Mouse (Mus musculus): ENCODE measurements around the gene Spaca6. TPM values are rescaled to one million over a fixed set of nuclear protein-coding genes. Genes with fewer than 3 reads are reported as not detected.
A peak's percentile ranks its signal among the peaks of the same experiment; 100 is the strongest.
"Not testable (repeated sequence)": the region's sequence is repeated elsewhere in the genome, so short reads cannot be mapped to it uniquely, and the experiment has no call there.

Spaca6 gene
- polyA plus RNA-seq, 1 experiment from 2014 or later = 17.2 TPM

GRCm38 (mm10) chr17:17829816-17830535 is 3.0 kb downstream of the Spaca6 start:
- Histone ChIP-seq H3K27me3 (no peaks in the 10 kb centered on the region), H3K27ac (peak overlapping the region; percentile 100), H3K9me3 (replicated peaks) (no peaks in the 10 kb centered on the region), H3K9ac (peak overlapping the region; percentile 95), H3K4me1 (replicated peaks) (peaks cover 55% of the 10 kb centered on the region), H3K4me3 (peak overlapping the region; percentile 96), H3K4me2 (peak overlapping the region; percentile 79), H3K36me3 (peaks cover 17% of the 10 kb centered on the region)
- no peak for ATAC-seq (replicated peaks; ENCODE audit: insufficient number of reproducible peaks, insufficient read depth, low FRiP score, low read depth)
- 56% methylated on average over 23 of the region's 23 CpGs for WGBS

DNA sequence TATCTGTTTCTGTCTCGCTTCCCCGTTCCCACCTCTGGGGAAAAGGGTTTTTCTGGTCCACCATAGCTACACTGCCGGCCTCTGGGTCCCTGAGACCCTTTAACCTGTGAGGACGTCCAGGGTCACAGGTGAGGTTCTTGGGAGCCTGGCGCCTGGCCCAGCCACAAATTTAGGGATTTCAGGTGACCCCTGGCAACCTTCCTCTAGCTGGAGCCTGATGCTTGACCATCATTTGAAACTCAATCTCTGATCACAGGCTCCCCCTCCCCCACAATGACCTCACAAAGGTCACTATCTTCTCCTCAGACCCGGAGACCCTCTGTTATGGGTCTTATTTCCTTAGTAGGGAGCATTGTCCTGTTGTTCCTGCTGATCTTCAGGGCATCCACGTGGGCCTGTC is 3.8 kb downstream of the Spaca6 start:
- Histone ChIP-seq H3K4me2 (peak overlapping the region; percentile 79), H3K4me1 (replicated peaks) (peaks cover 59% of the 10 kb centered on the region), H3K9ac (no peak overlapping the region; the same call in 1 of the 2 replicates), H3K36me3 (peaks cover 21% of the 10 kb centered on the region), H3K27ac (peak overlapping the region; percentile 1; the same call in 1 of the 2 replicates), H3K9me3 (replicated peaks) (no peaks in the 10 kb centered on the region), H3K27me3 (no peaks in the 10 kb centered on the region), H3K4me3 (peak overlapping the region; percentile 96; the same call in 1 of the 2 replicates)
- no peak for ATAC-seq (replicated peaks; ENCODE audit: insufficient number of reproducible peaks, insufficient read depth, low FRiP score, low read depth)
- WGBS = 64% methylated on average over 7 of the region's 7 CpGs

DNA sequence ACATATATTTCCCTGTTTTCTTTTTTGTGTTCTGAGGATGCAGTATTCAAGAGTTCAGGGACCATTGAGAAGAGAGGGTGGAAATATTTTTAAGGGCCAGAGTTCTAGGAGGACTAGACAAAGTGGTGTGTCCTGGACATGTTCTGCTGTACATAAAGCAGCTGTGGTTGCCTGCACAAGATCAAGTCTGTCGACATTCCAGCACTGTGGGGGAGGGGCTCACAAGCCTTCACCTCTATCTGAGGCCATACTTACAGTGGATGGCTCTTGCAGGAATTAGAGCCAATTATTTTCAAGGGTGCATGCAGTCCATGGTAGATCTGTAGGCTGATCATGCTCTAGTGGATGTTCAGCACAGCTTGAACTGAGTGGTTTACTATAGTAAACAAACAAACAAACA is 7.9 kb downstream of the Spaca6 start:
- ATAC-seq (replicated peaks; ENCODE audit: insufficient number of reproducible peaks, insufficient read depth, low FRiP score, low read depth) = no peak
- WGBS = 8% methylated on average over 1 of the region's 1 CpGs
- Histone ChIP-seq H3K36me3 (peaks cover 32% of the 10 kb centered on the region), H3K4me2 (no peak overlapping the region), H3K9me3 (replicated peaks) (no peaks in the 10 kb centered on the region), H3K4me3 (no peak overlapping the region), H3K9ac (no peak overlapping the region), H3K27me3 (no peaks in the 10 kb centered on the region), H3K27ac (peak overlapping the region; percentile 42), H3K4me1 (replicated peaks) (peaks cover 78% of the 10 kb centered on the region)

GRCm38 (mm10) chr17:17836101-17836500 is 9.1 kb downstream of the Spaca6 start:
- no peak overlapping the region for H3K27ac ChIP-seq
- H3K27me3 ChIP-seq = no peaks in the 10 kb centered on the region
- ATAC-seq (replicated peaks; ENCODE audit: insufficient number of reproducible peaks, insufficient read depth, low FRiP score, low read depth) = no peak
- H3K36me3 ChIP-seq = peaks cover 39% of the 10 kb centered on the region
- peaks cover 66% of the 10 kb centered on the region for H3K4me1 ChIP-seq (replicated peaks)
- no peak overlapping the region for H3K9ac ChIP-seq
- H3K4me3 ChIP-seq = no peak overlapping the region
- 75% methylated on average over 5 of the region's 5 CpGs for WGBS
- no peaks in the 10 kb centered on the region for H3K9me3 ChIP-seq (replicated peaks)
- no peak overlapping the region for H3K4me2 ChIP-seq

GRCm38 (mm10) chr17:17837426-17837825 is 10.5 kb downstream of the Spaca6 start:
- Histone ChIP-seq H3K4me2 (peak overlapping the region; percentile 74), H3K27ac (peak overlapping the region; percentile 90), H3K36me3 (peaks cover 30% of the 10 kb centered on the region), H3K27me3 (no peaks in the 10 kb centered on the region), H3K4me1 (replicated peaks) (peaks cover 54% of the 10 kb centered on the region), H3K4me3 (peak overlapping the region; percentile 59), H3K9me3 (replicated peaks) (no peaks in the 10 kb centered on the region), H3K9ac (peak overlapping the region; percentile 56)
- ATAC-seq (replicated peaks; ENCODE audit: insufficient number of reproducible peaks, insufficient read depth, low FRiP score, low read depth) = no peak
- WGBS = 7% methylated on average over 13 of the region's 13 CpGs

GRCm38 (mm10) chr17:17837919-17838701 is 11.2 kb downstream of the Spaca6 start:
- under 1% methylated on average over 43 of the region's 43 CpGs for WGBS
- H3K36me3 ChIP-seq = peaks cover 27% of the 10 kb centered on the region
- ATAC-seq (replicated peaks; ENCODE audit: insufficient number of reproducible peaks, insufficient read depth, low FRiP score, low read depth) = peak; percentile 99
- peak overlapping the region; percentile 59 for H3K4me3 ChIP-seq
- peak overlapping the region; percentile 58 for H3K9ac ChIP-seq
- peak overlapping the region; percentile 74 for H3K4me2 ChIP-seq
- no peaks in the 10 kb centered on the region for H3K9me3 ChIP-seq (replicated peaks)
- no peaks in the 10 kb centered on the region for H3K27me3 ChIP-seq
- H3K4me1 ChIP-seq (replicated peaks) = peaks cover 52% of the 10 kb centered on the region
- peak overlapping the region; percentile 90 for H3K27ac ChIP-seq

DNA sequence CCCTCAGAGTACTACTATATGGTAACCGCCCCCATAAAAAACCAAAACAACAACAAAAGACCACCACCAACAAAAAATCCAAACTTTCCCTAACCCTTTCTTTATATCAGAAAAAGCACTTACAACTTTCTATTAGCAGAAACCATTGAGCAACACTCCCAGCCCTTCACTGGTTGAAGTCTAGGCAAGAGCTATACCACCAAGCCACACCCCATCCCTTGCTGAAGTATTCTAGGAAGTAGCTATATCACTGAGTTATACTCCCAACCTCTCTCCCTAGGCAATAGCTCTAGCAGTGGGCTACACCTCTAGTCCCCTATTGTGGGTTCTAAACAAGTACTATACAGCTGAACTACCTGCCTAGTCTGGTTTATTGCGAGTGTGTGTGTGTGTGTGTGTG is 12.3 kb downstream of the Spaca6 start:
- Histone ChIP-seq H3K4me3 (no peak overlapping the region), H3K27ac (no peak overlapping the region), H3K4me2 (peak overlapping the region; percentile 74), H3K36me3 (peaks cover 27% of the 10 kb centered on the region), H3K9me3 (replicated peaks) (no peaks in the 10 kb centered on the region), H3K9ac (no peak overlapping the region), H3K27me3 (no peaks in the 10 kb centered on the region), H3K4me1 (replicated peaks) (peaks cover 43% of the 10 kb centered on the region)
- WGBS = 83% methylated on average over 2 of the region's 2 CpGs
- no peak for ATAC-seq (replicated peaks; ENCODE audit: insufficient number of reproducible peaks, insufficient read depth, low FRiP score, low read depth)

DNA sequence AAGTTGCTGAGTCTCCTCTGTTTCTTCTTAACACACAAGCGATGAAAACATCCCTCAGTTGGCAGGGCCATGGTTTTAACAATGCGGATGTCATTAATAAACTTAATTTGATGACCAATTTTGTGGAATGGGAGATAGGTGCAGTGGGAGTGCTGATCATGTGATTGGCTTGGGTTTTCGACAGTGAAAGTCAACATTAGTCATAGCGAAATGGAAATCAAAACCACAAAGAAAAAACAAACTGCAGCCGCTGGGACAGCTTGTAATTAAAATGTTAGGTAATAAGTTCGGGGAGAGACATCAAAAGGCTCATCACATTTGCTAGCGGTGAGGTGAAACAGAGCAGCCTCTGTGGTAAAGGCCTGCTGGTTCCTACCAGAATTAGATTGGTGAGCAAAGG is 13.8 kb downstream of the Spaca6 start:
- Histone ChIP-seq H3K9me3 (replicated peaks) (no peaks in the 10 kb centered on the region), H3K4me2 (no peak overlapping the region), H3K4me3 (no peak overlapping the region), H3K36me3 (peaks cover 22% of the 10 kb centered on the region), H3K4me1 (replicated peaks) (peaks cover 29% of the 10 kb centered on the region), H3K27me3 (no peaks in the 10 kb centered on the region), H3K9ac (no peak overlapping the region), H3K27ac (no peak overlapping the region)
- WGBS = 88% methylated on average over 7 of the region's 7 CpGs
- ATAC-seq (replicated peaks; ENCODE audit: insufficient number of reproducible peaks, insufficient read depth, low FRiP score, low read depth) = no peak

DNA sequence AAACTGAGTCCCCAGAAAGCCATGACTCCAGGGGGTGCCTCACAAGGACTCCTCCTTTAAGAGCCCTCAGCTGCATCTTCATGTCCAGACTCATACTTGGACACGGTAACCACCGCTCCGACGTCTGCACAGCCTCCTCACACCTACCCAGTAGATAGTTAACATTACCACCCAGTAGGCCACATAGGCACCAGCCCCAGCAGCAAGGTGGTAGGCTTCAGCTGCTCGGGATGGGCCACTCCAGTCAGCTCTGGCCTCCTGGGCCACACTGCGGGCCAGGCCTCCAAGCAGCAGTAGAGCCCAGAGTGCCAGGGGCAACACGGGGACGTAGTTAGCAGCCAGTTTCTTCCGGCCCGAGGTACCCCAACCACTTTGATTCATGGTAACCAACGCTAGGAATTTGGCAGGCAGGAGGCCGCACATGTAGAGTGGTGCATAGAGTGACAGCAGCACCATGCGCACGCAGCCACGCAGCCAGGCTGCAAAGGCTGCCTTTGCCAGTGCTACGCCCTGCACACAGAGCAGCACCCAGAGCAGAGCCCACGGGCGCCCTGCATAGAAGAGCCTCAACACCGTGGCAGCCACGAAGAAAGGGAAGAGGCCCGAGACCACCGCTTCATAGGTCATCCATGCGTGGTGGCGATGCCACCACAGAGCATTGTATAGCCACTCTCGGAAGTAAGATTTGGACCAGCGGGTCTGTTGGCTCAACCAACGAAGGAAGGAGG is 16.7 kb downstream of the Spaca6 start:
- Histone ChIP-seq H3K9ac (no peak overlapping the region), H3K4me3 (no peak overlapping the region), H3K36me3 (peaks cover 16% of the 10 kb centered on the region), H3K4me1 (replicated peaks) (peaks cover 6% of the 10 kb centered on the region), H3K4me2 (no peak overlapping the region), H3K27ac (no peak overlapping the region), H3K9me3 (replicated peaks) (no peaks in the 10 kb centered on the region), H3K27me3 (no peaks in the 10 kb centered on the region)
- 62% methylated on average over 27 of the region's 27 CpGs for WGBS
- ATAC-seq (replicated peaks; ENCODE audit: insufficient number of reproducible peaks, insufficient read depth, low FRiP score, low read depth) = no peak

DNA sequence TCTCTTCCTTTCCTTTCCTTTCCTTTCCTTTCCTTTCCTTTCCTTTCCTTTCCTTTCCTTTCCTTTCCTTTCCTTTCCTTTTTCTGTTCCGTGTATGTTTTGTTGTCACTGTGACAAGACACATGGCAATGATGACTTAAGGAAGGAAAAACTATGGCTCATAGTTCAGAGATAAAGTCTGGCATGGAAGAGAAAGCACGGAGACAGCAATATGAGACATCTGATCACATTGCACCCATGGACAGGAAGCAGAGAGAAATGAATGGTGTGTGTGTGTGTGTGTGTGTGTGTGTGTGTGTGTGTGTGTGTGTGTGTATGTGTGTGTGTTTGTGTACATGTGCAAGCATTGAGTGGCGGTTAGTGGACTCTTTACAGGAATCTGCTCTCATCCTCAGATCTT is 17.6 kb downstream of the Spaca6 start:
- H3K27me3 ChIP-seq; ATAC-seq (replicated peaks; ENCODE audit: insufficient number of reproducible peaks, insufficient read depth, low FRiP score, low read depth); H3K4me2 ChIP-seq; H3K9me3 ChIP-seq (replicated peaks); H3K4me1 ChIP-seq (replicated peaks); H3K9ac ChIP-seq; H3K27ac ChIP-seq; H3K4me3 ChIP-seq: not testable (repeated sequence)
- 58% methylated on average over 3 of the region's 3 CpGs for WGBS
- peaks cover 15% of the 10 kb centered on the region for H3K36me3 ChIP-seq

Data from heart, embryonic 15.5 days (tissue).